Comparison of ENCODE assay signal across 9 mouse cellular contexts in the genomic region with DNA sequence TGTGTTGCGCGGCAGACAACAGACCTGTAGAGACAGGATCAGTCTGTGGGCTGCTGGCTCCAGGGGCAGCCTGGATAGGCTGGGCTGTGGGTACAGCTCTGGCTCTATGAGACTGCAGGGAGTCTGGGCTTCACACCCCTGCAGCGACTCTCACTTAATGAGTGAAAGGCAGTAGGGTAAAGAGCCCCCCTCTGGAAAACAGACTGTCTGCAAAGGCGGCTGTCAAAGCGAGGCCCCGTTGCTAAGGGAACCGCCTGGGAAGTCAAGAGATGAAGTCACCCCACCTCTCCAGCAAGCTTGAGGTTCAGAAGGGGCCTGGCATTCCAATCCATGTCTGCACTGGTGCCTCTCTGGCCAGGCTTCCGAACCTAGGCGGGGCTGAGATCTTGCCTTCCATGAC.
DNase-seq lines count a peak whose midpoint lies in the region; ATAC-seq lines count a peak whose summit lies in the region.
"Had no signal": no experiment of that assay in that cellular context is flagged by ENCODE, and none has a peak within 500 bp of the region (broad histone marks: within the 10 kb centered on the region; RNA-seq: fewer than 3 reads in every experiment).

No protein-coding gene starts in this region.

- no peaks in the 10 kb centered on the region for H3K36me3 ChIP-seq in forebrain, embryonic 11.5 days (ENCODE audit: control insufficient read depth, insufficient read depth, low read length)
- no peaks in the 10 kb centered on the region for H3K36me3 ChIP-seq in limb, embryonic 12.5 days

- ATAC-seq in forebrain, embryonic 11.5 days (replicated peaks; ENCODE audit: low FRiP score), result 0 out of 2 replicates have a peak, but pooled peaks have one; percentile 44
- peak; percentile 77; the same call in 1 of the 2 replicates for ATAC-seq in limb, embryonic 12.5 days (ENCODE audit: insufficient number of reproducible peaks, insufficient read depth, low FRiP score, low TSS enrichment, low read depth)

- no peak overlapping the region for H3K4me3 ChIP-seq in forebrain, embryonic 11.5 days (ENCODE audit: low read depth, low read length)
- H3K4me3 ChIP-seq in limb, embryonic 12.5 days (replicated peaks), result no peak overlapping the region
- H3K4me3 ChIP-seq: erythroblast, embryonic 14.5 days had no signal

- H3K9ac ChIP-seq in forebrain, embryonic 11.5 days (ENCODE audit: low read length), result no peak overlapping the region
- H3K9ac ChIP-seq in limb, embryonic 12.5 days (replicated peaks), result no peak overlapping the region

- peak; percentile 13 to 48 for DNase-seq in lung, adult 18-20 months
- DNase-seq in lung, postnatal 14 days, result no peak
- DNase-seq in forebrain, embryonic 11.5 days (ENCODE audit: low spot score), result peak; percentile 60
- peak; percentile 37 for DNase-seq in right cerebral cortex, postnatal 4 days
- DNase-seq in adrenal gland, postnatal 14 days, result no peak
- no peak for DNase-seq in adrenal gland, adult (ENCODE audit: inconsistent age in 2 of 2, low spot score in 1 of 2)
- no peak for DNase-seq in cerebellum, postnatal 25 days

- peaks cover 13% of the 10 kb centered on the region; the same call in 1 of the 2 replicates for H3K4me1 ChIP-seq in forebrain, embryonic 11.5 days (replicated peaks; ENCODE audit: control insufficient read depth, insufficient read depth, low read length)
- peaks cover 30% of the 10 kb centered on the region for H3K4me1 ChIP-seq in limb, embryonic 12.5 days (replicated peaks)

- 42% methylated on average over 9 of the region's 9 CpGs for WGBS in forebrain, embryonic 11.5 days
- 22% methylated on average over 9 of the region's 9 CpGs for WGBS in limb, embryonic 12.5 days

- H3K27ac ChIP-seq in forebrain, embryonic 11.5 days (ENCODE audit: low read depth, low read length), result no peak overlapping the region
- H3K27ac ChIP-seq in limb, embryonic 12.5 days, result 0 out of 2 replicates have a peak overlapping the region, but pooled peaks have one; percentile 26

- H3K4me2 ChIP-seq in forebrain, embryonic 11.5 days (ENCODE audit: low read depth, low read length, severe bottlenecking), result no peak overlapping the region
- 0 out of 2 replicates have a peak overlapping the region, but pooled peaks have one; percentile 23 for H3K4me2 ChIP-seq in limb, embryonic 12.5 days

- H3K27me3 ChIP-seq in forebrain, embryonic 11.5 days (ENCODE audit: control insufficient read depth, insufficient read depth, low read length), result no peaks in the 10 kb centered on the region
- H3K27me3 ChIP-seq in limb, embryonic 12.5 days, result peaks cover 2% of the 10 kb centered on the region; the same call in 1 of the 2 replicates

- no peaks in the 10 kb centered on the region for H3K9me3 ChIP-seq in forebrain, embryonic 11.5 days (ENCODE audit: control insufficient read depth, low read length)
- H3K9me3 ChIP-seq in limb, embryonic 12.5 days, result no peaks in the 10 kb centered on the region

Comparison
In these comparisons a context has a peak if more than half of its experiments do, and no peak if none do; other contexts are left out.
1. DNase-seq: peak in lung, adult 18-20 months (2 of 2), forebrain, embryonic 11.5 days (single experiment) and right cerebral cortex, postnatal 4 days (single experiment); none in lung, postnatal 14 days (single experiment), adrenal gland, postnatal 14 days (single experiment), adrenal gland, adult (0 of 2) and cerebellum, postnatal 25 days (0 of 2).